Mouse (Mus musculus) forebrain, embryonic 16.5 days (tissue): ENCODE results near the gene Tpst2. TPM values are rescaled to one million over a fixed set of nuclear protein-coding genes. Genes with fewer than 3 reads are reported as not detected.

Experiments
- ATAC-seq: fragments of 200-750 bp; cut with Nextera tagmentation; 2 replicates; pipeline ENCODE4 v1.8.0; 2017; ENCODE audit warnings: mild to moderate bottlenecking, moderate library complexity
- H3K27ac ChIP-seq: fragments of 300-500 bp; sonication (generic); 2 replicates; pipeline ENCODE4 v1.5.1; 2014; ENCODE audit warnings: low read length, control low read depth
- H3K27me3 ChIP-seq: fragments of 300-500 bp; sonication (generic); replicated peaks from 2 replicates; pipeline ENCODE4 v1.6.1; 2014; ENCODE audit warnings: low read length; ENCODE audit not compliant: control insufficient read depth, insufficient read depth
- H3K36me3 ChIP-seq: fragments of 300-500 bp; sonication (generic); 2 replicates; pipeline ENCODE4 v1.6.1; 2014; ENCODE audit not compliant: control insufficient read depth, insufficient read depth
- H3K4me1 ChIP-seq: fragments of 300-500 bp; sonication (generic); replicated peaks from 2 replicates; pipeline ENCODE4 v1.6.1; 2014; ENCODE audit warnings: low read length; ENCODE audit not compliant: control insufficient read depth, insufficient read depth
- H3K4me2 ChIP-seq: fragments of 300-500 bp; sonication (generic); 2 replicates; pipeline ENCODE4 v1.6.1; 2014; ENCODE audit warnings: mild to moderate bottlenecking, low read length, control low read depth
- H3K4me3 ChIP-seq: fragments of 300-500 bp; sonication (generic); replicated peaks from 2 replicates; pipeline ENCODE4 v1.5.1; 2014; ENCODE audit warnings: mild to moderate bottlenecking, low read length, control low read depth
- H3K9ac ChIP-seq: fragments of 300-500 bp; sonication (generic); replicated peaks from 2 replicates; pipeline ENCODE4 v1.6.1; 2014; ENCODE audit warnings: low read depth, low read length, control low read depth
- H3K9me3 ChIP-seq: fragments of 300-500 bp; sonication (generic); 2 replicates; pipeline ENCODE4 v1.6.1; 2016; ENCODE audit warnings: low read length; ENCODE audit not compliant: control insufficient read depth
- WGBS: fragments of 180-500 bp; shearing (Covaris S2); extraction: QIAGEN DNeasy Blood & Tissue Kit; methylation state at CpG from one replicate; pipeline ENCODE4 v1.1.7; 2014; 5-methylcytosine and 5-hydroxymethylcytosine counted together
- polyA plus RNA-seq: library from polyadenylated mRNA; unstranded; fragments of >200 nt; fragmentation: Nextera tagmentation; extraction: Ambion mirVana; gene quantifications from 2 replicates; pipeline ENCODE4 v1.2.1, GENCODE M21; 2015

The Tpst2 gene
- polyA plus RNA-seq, 1 experiment from 2014 or later = 30.2 TPM

DNA sequence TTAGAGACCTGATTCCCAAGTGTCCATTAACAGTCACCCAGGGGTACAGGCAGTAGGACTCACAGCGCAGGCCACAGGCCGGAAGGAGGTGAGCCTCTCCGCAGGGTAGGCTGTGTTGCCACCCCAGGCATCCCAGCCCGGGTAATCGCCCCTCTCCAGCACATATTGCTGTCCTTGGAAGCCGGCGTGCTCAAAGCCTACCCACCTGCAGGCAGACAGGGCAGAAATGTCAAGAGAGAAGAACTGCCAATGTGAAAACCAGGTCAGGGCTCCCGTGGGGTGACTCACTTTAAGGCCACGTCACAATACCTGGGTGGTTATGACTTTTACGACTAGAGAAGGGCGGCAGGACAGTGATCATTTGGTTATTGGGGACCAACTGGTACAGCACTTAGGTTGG, 27.4 kb upstream of the Tpst2 start:
- ATAC-seq = no peak
- Histone ChIP-seq H3K27ac (no peak overlapping the region), H3K4me3 (no peak overlapping the region), H3K27me3 (no peaks in the 10 kb centered on the region), H3K36me3 (no peaks in the 10 kb centered on the region), H3K4me2 (no peak overlapping the region), H3K4me1 (peaks cover 2% of the 10 kb centered on the region; the same call in 1 of the 2 replicates), H3K9me3 (no peaks in the 10 kb centered on the region), H3K9ac (no peak overlapping the region)
- 87% methylated on average over 11 of the region's 11 CpGs for WGBS

DNA sequence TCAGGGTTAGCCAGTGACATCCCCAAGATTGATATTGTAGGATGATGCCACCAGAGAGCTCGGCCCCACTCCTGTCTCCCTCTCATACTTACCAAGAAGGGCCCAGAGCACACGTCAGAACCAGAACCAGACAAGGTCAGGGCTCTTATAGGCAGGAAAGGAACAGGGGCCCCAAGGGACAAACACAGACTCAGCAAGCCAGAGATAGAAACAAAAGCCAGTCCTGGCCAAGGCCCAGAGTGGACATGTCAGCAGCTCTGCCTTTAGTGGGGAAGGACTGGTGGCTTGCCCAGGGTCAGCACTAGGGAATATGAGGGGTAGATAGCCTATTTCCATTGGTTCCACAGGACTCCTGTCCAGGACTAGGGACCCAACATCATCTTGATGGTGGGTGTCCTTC, 24.1 kb upstream of the Tpst2 start, which contains the start of gene Cryba4:
Gene Cryba4 (minus strand): TSS at position 119 of the 400 bp plus-strand sequence.
- Histone ChIP-seq H3K36me3 (no peaks in the 10 kb centered on the region), H3K27ac (no peak within 1 kb of the TSS), H3K4me2 (no peak within 1 kb of the TSS), H3K4me3 (no peak within 1 kb of the TSS), H3K9me3 (no peaks in the 10 kb centered on the region), H3K4me1 (peaks cover 13% of the 10 kb centered on the region; the same call in 1 of the 2 replicates), H3K27me3 (no peaks in the 10 kb centered on the region), H3K9ac (no peak within 1 kb of the TSS)
- no peak for ATAC-seq
- 76% methylated on average over 2 of the region's 2 CpGs for WGBS

DNA sequence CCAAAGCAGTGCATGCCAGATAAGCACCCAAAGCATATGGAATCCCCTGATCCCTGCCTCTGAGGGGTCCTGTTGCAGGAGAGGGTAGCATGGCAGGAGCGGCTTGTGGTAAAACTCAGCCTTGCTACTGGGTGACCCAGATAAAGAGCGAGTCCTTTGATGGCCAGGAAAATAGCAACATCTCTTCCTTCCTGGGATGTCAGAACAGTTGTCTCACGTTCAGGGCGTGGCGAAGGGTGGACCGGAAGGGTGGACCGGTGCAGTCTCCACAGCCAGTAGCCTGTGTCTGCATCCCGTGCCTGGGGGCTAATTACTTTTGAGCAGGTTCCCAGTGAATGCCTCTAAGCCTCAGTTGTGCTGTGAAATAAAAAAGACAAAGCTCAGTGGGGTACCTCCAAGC, 23.3 kb upstream of the Tpst2 start:
- Histone ChIP-seq H3K4me1 (peaks cover 13% of the 10 kb centered on the region; the same call in 1 of the 2 replicates), H3K36me3 (no peaks in the 10 kb centered on the region), H3K27ac (no peak overlapping the region), H3K9ac (no peak overlapping the region), H3K27me3 (no peaks in the 10 kb centered on the region), H3K4me3 (no peak overlapping the region), H3K4me2 (no peak overlapping the region), H3K9me3 (no peaks in the 10 kb centered on the region)
- 13% methylated on average over 8 of the region's 8 CpGs for WGBS
- ATAC-seq = no peak

DNA sequence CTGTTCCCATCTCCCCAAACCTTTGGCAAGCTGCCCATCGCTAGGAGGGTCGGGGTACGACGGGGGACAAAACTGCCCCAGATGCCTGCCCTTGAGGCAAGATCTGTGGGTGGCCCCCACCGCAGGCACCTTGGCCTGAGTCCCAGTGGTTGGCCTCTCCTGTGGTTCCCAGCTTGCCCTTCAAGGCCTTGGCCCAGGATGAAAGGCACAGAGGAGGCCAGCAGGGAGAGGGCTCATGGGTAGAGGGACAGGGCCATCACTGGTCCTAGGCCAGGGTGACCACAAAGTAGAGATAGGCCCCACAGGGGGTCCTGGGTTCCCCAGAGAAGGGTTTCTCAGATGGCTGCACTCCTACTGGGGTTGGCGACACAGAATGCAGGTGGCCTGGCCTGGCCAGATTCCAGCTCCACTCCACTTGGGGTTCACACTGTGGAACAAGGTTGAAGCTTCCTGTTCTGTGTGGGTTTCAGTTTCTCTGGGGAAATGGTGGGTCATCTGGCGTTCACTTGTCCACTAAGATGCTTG, 22.1 kb upstream of the Tpst2 start:
- no peak overlapping the region for H3K27ac ChIP-seq
- H3K27me3 ChIP-seq = no peaks in the 10 kb centered on the region
- H3K9me3 ChIP-seq = no peaks in the 10 kb centered on the region
- peaks cover 13% of the 10 kb centered on the region; the same call in 1 of the 2 replicates for H3K4me1 ChIP-seq
- ATAC-seq = peak; percentile 57; the same call in 1 of the 2 replicates
- WGBS = 33% methylated on average over 7 of the region's 7 CpGs
- no peak overlapping the region for H3K4me3 ChIP-seq
- H3K4me2 ChIP-seq = no peak overlapping the region
- H3K36me3 ChIP-seq = no peaks in the 10 kb centered on the region
- H3K9ac ChIP-seq = no peak overlapping the region

DNA sequence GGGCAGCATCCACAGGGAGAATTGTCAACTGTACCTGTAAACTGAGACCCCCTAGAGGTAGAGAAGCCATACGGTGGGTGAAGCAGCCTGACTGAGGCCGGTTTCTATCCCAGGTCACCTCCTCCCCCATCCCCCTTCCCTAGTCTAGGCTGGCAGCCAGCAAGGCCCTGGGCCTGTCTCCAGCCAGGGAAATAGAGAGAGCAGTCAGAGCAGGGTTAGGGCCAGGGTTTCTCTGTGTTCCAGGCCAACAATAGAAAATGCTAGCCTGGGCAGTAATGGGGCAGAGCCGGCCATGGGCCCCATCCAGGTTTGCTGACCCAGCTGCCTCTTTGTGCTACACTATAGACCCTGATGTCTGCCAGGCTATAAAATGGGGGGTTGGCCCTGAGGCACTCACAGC, 21.1 kb upstream of the Tpst2 start, which contains the start of gene Crybb1:
Gene Crybb1 (plus strand): TSS at position 390 of the 400 bp plus-strand sequence.
- peak; percentile 36; the same call in 1 of the 2 replicates for ATAC-seq
- Histone ChIP-seq H3K4me2 (no peak within 1 kb of the TSS), H3K4me1 (peaks cover 13% of the 10 kb centered on the region; the same call in 1 of the 2 replicates), H3K27me3 (no peaks in the 10 kb centered on the region), H3K4me3 (no peak within 1 kb of the TSS), H3K9me3 (no peaks in the 10 kb centered on the region), H3K27ac (no peak within 1 kb of the TSS; the same call in 1 of the 2 replicates), H3K36me3 (no peaks in the 10 kb centered on the region), H3K9ac (no peak within 1 kb of the TSS)
- WGBS = 17% methylated on average over 3 of the region's 3 CpGs

DNA sequence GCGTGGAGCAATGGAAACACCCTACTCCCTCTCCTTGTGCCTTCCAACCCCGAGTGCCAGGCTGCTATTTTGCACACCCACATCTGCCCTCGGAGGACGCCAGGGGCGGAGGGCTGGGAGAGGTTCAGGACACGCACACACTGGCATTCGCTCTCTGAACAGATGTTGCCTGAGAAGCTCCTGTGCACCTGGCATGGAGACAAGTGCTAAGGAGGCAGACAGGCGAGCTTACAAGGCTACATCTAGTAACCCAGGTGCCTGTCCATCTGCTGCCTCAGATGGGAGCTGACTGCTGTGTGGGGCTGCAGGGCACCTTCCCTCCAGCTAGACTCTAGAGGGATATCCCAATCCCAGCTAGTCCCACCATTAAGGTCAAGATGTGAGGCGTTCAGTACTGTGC, 20.0 kb upstream of the Tpst2 start:
- ATAC-seq = no peak
- H3K4me1 ChIP-seq = peaks cover 13% of the 10 kb centered on the region; the same call in 1 of the 2 replicates
- H3K27ac ChIP-seq = no peak overlapping the region
- no peak overlapping the region for H3K9ac ChIP-seq
- H3K4me3 ChIP-seq = no peak overlapping the region
- H3K9me3 ChIP-seq = no peaks in the 10 kb centered on the region
- no peak overlapping the region for H3K4me2 ChIP-seq
- 72% methylated on average over 9 of the region's 9 CpGs for WGBS
- H3K27me3 ChIP-seq = no peaks in the 10 kb centered on the region
- no peaks in the 10 kb centered on the region for H3K36me3 ChIP-seq

DNA sequence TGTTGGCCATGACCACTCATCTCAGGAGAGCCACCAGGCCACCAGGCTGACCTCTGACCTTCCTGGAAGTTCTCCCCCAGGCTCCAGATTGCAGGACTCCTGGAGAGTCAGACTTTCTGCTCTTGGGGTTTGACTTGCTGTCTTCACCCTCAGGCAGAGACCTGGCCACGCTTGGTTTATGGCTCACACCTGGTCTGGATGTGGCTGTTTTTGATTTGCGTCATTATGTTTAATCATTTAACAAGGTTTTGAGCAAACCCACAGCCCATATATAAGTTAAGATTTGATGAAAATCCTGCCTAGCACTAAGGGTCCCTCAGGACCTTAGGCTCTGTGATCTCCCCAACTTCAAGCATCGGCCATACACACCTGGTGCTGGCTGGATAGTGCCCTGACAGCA, 18.6 kb upstream of the Tpst2 start:
- H3K4me3 ChIP-seq = no peak overlapping the region
- no peaks in the 10 kb centered on the region for H3K36me3 ChIP-seq
- 82% methylated on average over 3 of the region's 3 CpGs for WGBS
- no peak overlapping the region for H3K27ac ChIP-seq
- no peaks in the 10 kb centered on the region for H3K9me3 ChIP-seq
- H3K4me2 ChIP-seq = no peak overlapping the region
- H3K27me3 ChIP-seq = no peaks in the 10 kb centered on the region
- H3K4me1 ChIP-seq = peaks cover 13% of the 10 kb centered on the region; the same call in 1 of the 2 replicates
- no peak for ATAC-seq
- H3K9ac ChIP-seq = no peak overlapping the region

DNA sequence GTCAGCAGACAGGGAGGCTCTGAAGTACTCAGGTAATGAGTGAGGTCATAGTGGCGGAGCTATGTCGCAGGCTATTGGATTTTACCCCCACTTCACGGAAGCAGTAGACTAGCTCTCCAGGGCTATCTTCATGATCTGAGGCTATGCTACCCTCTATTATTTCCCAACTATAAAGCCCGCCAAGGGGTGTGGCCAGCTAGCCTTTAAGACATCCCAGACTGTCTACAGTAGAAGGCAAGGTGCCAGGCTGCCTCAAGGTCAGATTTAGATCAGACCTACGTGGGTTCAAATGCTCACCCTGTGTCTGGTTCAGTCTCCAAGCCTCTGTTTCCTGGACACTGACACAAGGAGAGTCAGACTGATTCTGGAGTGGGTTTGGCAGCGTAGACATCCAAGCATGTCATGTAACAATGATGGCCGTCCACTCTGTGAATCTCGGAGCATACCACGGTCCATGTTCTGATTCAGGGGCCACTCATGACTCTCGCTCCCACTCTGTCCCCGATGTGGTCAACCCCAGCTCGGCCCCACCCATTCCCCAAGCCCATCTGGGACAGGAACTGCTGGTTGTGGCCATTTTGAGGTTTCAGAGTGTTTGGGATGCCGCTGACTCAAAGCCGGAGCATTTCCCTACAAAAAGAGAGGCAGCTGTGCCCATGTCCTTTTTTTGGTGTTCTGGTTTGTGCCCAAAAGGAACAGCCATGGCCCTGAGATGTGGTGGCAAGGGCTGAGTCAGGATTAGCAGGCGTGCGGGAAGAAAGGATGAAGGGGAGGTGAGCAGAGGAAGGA, 16.4 kb upstream of the Tpst2 start:
- Histone ChIP-seq H3K27me3 (no peaks in the 10 kb centered on the region), H3K4me2 (no peak overlapping the region), H3K4me1 (0 out of 2 replicates have a peak, but pooled peaks cover 5% of the 10 kb centered on the region), H3K9ac (no peak overlapping the region), H3K4me3 (no peak overlapping the region), H3K36me3 (no peaks in the 10 kb centered on the region), H3K27ac (no peak overlapping the region), H3K9me3 (no peaks in the 10 kb centered on the region)
- WGBS = 86% methylated on average over 16 of the region's 16 CpGs
- no peak for ATAC-seq

DNA sequence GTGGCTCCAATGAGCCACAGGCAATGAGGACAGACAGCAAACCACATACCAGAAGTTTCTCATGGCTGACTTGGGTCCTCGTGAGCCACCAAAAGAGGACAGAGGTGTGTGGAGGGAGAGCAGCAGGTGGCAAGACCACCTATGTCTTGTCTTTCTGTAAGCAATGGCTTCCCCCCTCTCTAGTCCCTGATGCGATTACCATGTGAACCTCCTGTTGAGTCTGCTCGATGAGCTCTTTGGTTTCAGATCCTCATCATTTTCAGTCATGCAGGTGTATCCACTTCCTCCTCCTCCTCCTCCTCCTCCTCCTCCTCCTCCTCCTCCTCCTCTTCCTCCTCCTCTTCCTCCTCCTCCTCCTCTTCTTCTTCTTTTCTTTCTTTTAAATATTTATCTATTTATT, 15.7 kb upstream of the Tpst2 start:
- WGBS = 86% methylated on average over 3 of the region's 3 CpGs
- no peak overlapping the region for H3K27ac ChIP-seq
- H3K9ac ChIP-seq = no peak overlapping the region
- no peaks in the 10 kb centered on the region; the same call in 1 of the 2 replicates for H3K4me1 ChIP-seq
- no peaks in the 10 kb centered on the region for H3K27me3 ChIP-seq
- no peak overlapping the region for H3K4me2 ChIP-seq
- no peaks in the 10 kb centered on the region for H3K9me3 ChIP-seq
- no peak overlapping the region for H3K4me3 ChIP-seq
- no peaks in the 10 kb centered on the region for H3K36me3 ChIP-seq
- ATAC-seq = no peak
